Mouse (Mus musculus) hindbrain, embryonic 13.5 days (tissue): ENCODE measurements around the gene Crat. TPM values are rescaled to one million over a fixed set of nuclear protein-coding genes. Genes with fewer than 3 reads are reported as not detected.

ENCODE experiments used
- ATAC-seq: fragments of 200-750 bp; cut with Nextera tagmentation; 2 replicates; pipeline ENCODE4 v1.8.0; 2017; ENCODE audit warnings: moderate TSS enrichment; ENCODE audit not compliant: low FRiP score
- H3K27ac ChIP-seq: fragments of 300-500 bp; sonication (generic); 2 replicates; pipeline ENCODE4 v1.5.1; 2015; ENCODE audit warnings: inconsistent platforms, mild to moderate bottlenecking, moderate library complexity
- H3K27me3 ChIP-seq: fragments of 300-500 bp; sonication (generic); 2 replicates; pipeline ENCODE4 v1.6.1; 2015; ENCODE audit warnings: mild to moderate bottlenecking, inconsistent platforms
- H3K36me3 ChIP-seq: fragments of 300-500 bp; sonication (generic); 2 replicates; pipeline ENCODE4 v1.6.1; 2015; ENCODE audit warnings: mild to moderate bottlenecking, inconsistent platforms
- H3K4me1 ChIP-seq: fragments of 300-500 bp; sonication (generic); replicated peaks from 2 replicates; pipeline ENCODE4 v1.6.1; 2015; ENCODE audit warnings: inconsistent platforms
- H3K4me2 ChIP-seq: fragments of 300-500 bp; sonication (generic); 2 replicates; pipeline ENCODE4 v1.6.1; 2015; ENCODE audit warnings: inconsistent platforms, mild to moderate bottlenecking, moderate library complexity
- H3K4me3 ChIP-seq: fragments of 300-500 bp; sonication (generic); 2 replicates; pipeline ENCODE4 v1.5.1; 2015; ENCODE audit warnings: mild to moderate bottlenecking, inconsistent platforms
- H3K9ac ChIP-seq: fragments of 300-500 bp; sonication (generic); 2 replicates; pipeline ENCODE4 v1.6.1; 2015; ENCODE audit warnings: mild to moderate bottlenecking, inconsistent platforms
- H3K9me3 ChIP-seq: fragments of 300-500 bp; sonication (generic); 2 replicates; pipeline ENCODE4 v1.6.1; 2016; ENCODE audit warnings: inconsistent platforms
- WGBS: fragments of 180-500 bp; shearing (Covaris S2); methylation state at CpG from one replicate; pipeline ENCODE4 v1.1.7; 2015; 5-methylcytosine and 5-hydroxymethylcytosine counted together
- polyA plus RNA-seq: library from polyadenylated mRNA; unstranded; fragments of >200 nt; fragmentation: Nextera tagmentation; extraction: Ambion mirVana; gene quantifications from 2 replicates; pipeline ENCODE4 v1.2.1, GENCODE M21; 2015

The Crat gene
- polyA plus RNA-seq, 1 experiment from 2014 or later: 24.0 TPM

DNA sequence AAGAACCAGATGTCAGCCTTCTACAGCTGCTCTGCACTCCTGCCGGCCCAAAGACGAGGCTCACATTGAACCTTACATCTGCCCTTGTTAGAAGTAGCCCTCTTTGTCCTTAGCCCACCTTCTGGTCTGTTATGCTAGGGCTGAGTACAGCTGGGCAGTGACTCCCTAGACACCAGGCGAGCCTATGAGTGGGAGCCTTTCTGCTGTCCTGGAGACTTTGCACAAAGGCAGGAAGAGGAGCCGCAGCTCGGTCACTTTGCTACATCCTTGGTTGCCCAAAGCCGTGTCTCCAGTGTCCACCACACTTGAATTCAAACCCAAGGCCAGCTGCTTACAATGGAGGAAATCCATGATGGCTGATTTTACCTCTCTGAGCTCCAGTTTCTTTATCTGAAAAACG lies 32.8 kb upstream of the Crat start:
- Histone ChIP-seq H3K27me3 (no peaks in the 10 kb centered on the region), H3K4me2 (no peak overlapping the region), H3K4me1 (peaks cover 24% of the 10 kb centered on the region), H3K9me3 (no peaks in the 10 kb centered on the region; the same call in 1 of the 2 replicates), H3K9ac (no peak overlapping the region), H3K36me3 (peaks cover 60% of the 10 kb centered on the region), H3K4me3 (no peak overlapping the region), H3K27ac (no peak overlapping the region)
- ATAC-seq: no peak
- WGBS: 92% methylated on average over 7 of the region's 7 CpGs

DNA sequence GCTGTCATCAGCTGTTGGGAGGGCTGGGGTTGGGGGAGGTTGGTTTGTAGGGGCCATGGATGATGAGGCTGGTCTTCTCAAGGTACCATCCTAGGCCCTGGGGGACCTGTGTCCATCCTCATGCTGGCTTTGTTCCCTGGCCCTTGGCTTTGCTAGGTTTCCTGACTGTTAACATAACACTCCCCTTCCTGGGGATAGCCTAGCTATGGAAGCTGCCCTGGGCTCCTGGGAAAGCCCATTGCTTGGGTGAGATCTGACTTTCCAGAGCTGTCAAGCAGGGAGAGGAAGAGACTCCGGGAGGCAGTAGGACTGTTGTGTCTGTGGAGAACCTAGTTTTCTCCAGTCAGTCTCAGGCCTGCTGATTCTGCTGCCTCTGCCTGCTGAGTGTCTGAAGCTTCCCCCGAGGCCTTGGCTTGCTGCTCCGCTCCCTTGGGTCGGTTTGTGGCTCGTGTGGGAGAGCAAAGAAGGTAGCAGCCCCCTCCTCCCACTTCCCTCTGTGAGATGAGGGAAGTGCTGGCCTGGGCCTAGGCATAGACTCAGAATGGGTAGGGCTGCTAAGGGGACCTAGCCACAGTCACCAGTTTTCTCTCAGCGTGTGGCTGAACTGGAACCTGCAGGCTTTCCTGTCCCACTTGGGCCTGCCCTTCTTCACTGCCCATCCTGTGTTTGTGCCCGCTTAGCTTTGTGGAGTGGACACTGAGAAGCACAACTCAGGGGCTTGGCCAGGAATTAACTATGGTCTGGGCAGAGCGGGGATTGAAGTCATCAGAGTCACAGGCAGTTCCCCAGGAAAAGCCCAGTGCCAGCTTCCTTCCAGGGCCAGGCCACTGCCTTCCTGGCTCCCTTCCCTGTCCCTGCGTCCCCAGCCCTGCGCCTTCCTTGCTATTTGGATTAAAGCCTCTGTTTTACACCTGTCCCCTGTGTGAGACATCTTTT lies 31.5 kb upstream of the Crat start:
- Histone ChIP-seq H3K27ac (peak overlapping the region; percentile 35; the same call in 1 of the 2 replicates), H3K9me3 (no peaks in the 10 kb centered on the region; the same call in 1 of the 2 replicates), H3K4me2 (no peak overlapping the region), H3K36me3 (peaks cover 64% of the 10 kb centered on the region), H3K9ac (no peak overlapping the region), H3K27me3 (no peaks in the 10 kb centered on the region), H3K4me1 (peaks cover 36% of the 10 kb centered on the region), H3K4me3 (no peak overlapping the region)
- no peak for ATAC-seq
- WGBS: 84% methylated on average over 10 of the region's 10 CpGs

DNA sequence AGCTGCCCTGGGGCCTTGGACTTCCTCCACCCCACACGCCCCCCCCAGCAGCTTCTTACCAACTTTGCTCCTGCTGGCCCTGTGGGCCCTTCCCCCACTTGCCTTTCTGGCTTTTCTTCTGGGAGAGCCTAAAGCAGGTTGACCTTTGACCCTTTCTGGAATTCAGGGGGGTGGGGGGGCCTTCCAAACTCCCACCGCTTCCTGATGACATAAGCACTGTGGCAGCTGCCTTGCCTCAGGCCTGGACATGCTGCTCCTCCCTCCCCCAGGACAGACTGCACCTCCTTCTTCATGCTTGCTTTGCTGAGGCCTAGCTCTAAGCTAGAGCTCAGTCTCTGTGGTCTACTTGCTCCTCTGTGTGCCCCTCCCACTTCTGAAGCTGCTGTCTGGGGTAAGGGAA lies 29.7 kb upstream of the Crat start:
- no peaks in the 10 kb centered on the region; the same call in 1 of the 2 replicates for H3K9me3 ChIP-seq
- no peak overlapping the region; the same call in 1 of the 2 replicates for H3K9ac ChIP-seq
- H3K36me3 ChIP-seq: peaks cover 61% of the 10 kb centered on the region
- no peak for ATAC-seq
- H3K27me3 ChIP-seq: no peaks in the 10 kb centered on the region
- H3K4me2 ChIP-seq: no peak overlapping the region
- H3K4me3 ChIP-seq: no peak overlapping the region
- H3K4me1 ChIP-seq: peaks cover 55% of the 10 kb centered on the region
- 23% methylated on average over 2 of the region's 2 CpGs for whole genome bisulfite sequencing
- peak overlapping the region; percentile 55 for H3K27ac ChIP-seq

DNA sequence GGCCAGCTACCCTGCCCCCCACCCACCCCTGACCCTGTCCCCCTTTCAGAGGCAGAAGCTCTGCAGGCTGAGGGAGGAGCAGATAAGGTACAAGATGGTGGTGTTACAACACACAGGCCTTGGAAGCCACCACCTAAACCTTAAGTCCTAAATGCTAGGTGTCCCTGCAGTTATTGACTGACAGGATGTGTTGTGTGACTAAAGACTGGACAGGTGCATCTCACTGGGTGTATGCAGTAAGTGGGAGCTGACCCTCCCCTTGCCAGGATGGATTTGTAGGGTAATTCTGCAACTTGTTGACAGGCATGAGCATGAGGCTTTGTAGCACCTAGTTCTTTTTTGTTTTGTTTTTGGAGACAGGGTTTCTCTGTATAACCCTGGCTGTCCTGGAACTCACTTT lies 28.8 kb upstream of the Crat start:
- no peak overlapping the region for H3K4me2 ChIP-seq
- peaks cover 62% of the 10 kb centered on the region for H3K4me1 ChIP-seq
- H3K27me3 ChIP-seq: no peaks in the 10 kb centered on the region
- peak overlapping the region; percentile 94; the same call in 1 of the 2 replicates for H3K27ac ChIP-seq
- H3K9ac ChIP-seq: 0 out of 2 replicates have a peak overlapping the region, but pooled peaks have one; percentile 15
- no peaks in the 10 kb centered on the region for H3K9me3 ChIP-seq
- H3K36me3 ChIP-seq: peaks cover 58% of the 10 kb centered on the region
- no peak overlapping the region for H3K4me3 ChIP-seq
- no peak for ATAC-seq

GRCm38 (mm10) chr2:30444006-30444405 lies 28.4 kb upstream of the Crat start:
- Histone ChIP-seq H3K27me3 (no peaks in the 10 kb centered on the region), H3K4me1 (peaks cover 62% of the 10 kb centered on the region), H3K4me3 (no peak overlapping the region), H3K9ac (0 out of 2 replicates have a peak overlapping the region, but pooled peaks have one; percentile 15), H3K36me3 (peaks cover 58% of the 10 kb centered on the region), H3K27ac (peak overlapping the region; percentile 94), H3K9me3 (no peaks in the 10 kb centered on the region), H3K4me2 (no peak overlapping the region)
- ATAC-seq: no peak
- WGBS: 77% methylated on average over 5 of the region's 5 CpGs

- no peak for ATAC-seq
- H3K36me3 ChIP-seq: peaks cover 61% of the 10 kb centered on the region
- H3K27ac ChIP-seq: peak overlapping the region; percentile 94
- 81% methylated on average over 4 of the region's 4 CpGs for WGBS
- peaks cover 62% of the 10 kb centered on the region for H3K4me1 ChIP-seq
- no peaks in the 10 kb centered on the region for H3K9me3 ChIP-seq
- no peak overlapping the region for H3K4me2 ChIP-seq
- H3K4me3 ChIP-seq: no peak overlapping the region
- peak overlapping the region; percentile 59 for H3K9ac ChIP-seq
- H3K27me3 ChIP-seq: no peaks in the 10 kb centered on the region
Observed at GRCm38 (mm10) chr2:30443281-30443680, 27.7 kb upstream of the Crat start.

DNA sequence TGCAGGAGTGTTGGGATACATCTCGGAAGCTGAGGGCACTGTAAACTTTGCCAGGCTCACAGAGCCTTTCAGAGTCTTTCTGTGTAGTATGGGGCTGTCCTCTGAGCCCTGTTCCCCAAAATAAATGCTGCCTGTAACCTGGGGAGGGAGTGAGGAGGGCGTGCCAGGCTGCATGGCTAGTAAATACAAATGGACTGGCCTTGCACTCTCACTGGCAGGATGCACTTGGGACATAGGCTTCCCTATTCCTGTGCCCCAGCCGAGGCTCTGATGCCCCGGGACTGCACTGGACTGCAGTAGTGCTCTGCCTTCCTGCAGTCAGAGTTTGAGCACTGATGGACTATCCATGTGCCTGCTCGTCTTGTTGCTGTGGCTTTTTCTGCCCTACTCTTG lies 26.9 kb upstream of the Crat start:
- Histone ChIP-seq H3K9me3 (no peaks in the 10 kb centered on the region), H3K4me1 (peaks cover 62% of the 10 kb centered on the region), H3K27me3 (no peaks in the 10 kb centered on the region), H3K36me3 (peaks cover 61% of the 10 kb centered on the region), H3K4me3 (no peak overlapping the region), H3K27ac (peak overlapping the region; percentile 94), H3K9ac (peak overlapping the region; percentile 59), H3K4me2 (peak overlapping the region; percentile 36)
- 47% methylated on average over 5 of the region's 5 CpGs for WGBS
- peak; percentile 2; the same call in 1 of the 2 replicates for ATAC-seq

DNA sequence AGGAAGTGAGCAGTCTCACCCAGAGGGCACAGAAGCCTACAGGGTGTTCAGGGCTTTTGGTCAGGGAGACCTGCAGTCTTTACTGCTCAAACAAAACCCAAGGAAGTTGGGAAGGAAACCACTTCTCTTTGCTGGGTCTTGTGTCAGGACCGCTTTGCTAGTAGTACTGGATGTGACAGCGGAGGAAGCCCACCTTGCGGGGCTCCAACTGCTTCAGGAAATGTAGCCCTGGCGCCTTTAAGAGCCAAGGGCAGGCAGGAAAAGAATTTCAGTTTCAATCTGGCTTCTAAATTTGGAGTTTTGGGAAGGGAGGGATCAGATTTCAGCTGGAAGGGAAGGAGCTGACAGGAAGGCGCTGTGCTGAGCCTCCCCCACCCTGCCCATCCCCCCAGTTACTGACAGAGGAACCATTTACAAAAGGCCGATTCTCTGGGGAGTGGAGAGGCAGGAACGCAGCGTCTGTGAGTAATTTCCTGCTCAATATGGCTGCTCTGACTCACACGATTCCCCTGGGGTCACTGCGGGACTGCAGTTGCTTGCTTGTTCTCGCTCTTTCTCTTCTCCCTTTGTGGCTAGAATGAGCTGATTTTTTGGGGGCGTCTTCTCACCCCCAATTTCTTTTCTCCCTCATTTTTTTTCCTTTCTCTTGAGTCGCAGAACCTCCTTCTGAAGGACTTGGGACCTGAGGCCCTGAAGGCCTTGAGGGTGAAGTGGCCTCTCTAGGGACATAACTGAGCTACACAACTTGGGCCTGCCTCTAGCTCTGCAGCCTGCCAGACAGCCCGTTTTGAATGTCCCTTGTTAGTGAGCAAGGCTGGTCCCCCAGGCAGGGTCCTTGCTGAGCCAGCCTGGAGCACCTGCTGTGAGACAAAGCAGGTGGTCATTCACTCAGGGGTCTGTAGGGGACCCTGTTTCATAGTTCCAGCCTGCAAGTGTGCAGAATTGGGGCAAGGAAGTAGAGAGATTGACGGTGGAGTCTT lies 26.2 kb upstream of the Crat start:
- ATAC-seq: peak; percentile 72
- 4% methylated on average over 15 of the region's 15 CpGs for WGBS
- H3K27ac ChIP-seq: peak overlapping the region; percentile 94
- no peaks in the 10 kb centered on the region for H3K9me3 ChIP-seq
- peaks cover 62% of the 10 kb centered on the region for H3K4me1 ChIP-seq
- H3K9ac ChIP-seq: peak overlapping the region; percentile 59
- H3K4me2 ChIP-seq: peak overlapping the region; percentile 36
- H3K4me3 ChIP-seq: no peak overlapping the region
- H3K27me3 ChIP-seq: no peaks in the 10 kb centered on the region
- peaks cover 61% of the 10 kb centered on the region for H3K36me3 ChIP-seq

- Histone ChIP-seq H3K36me3 (peaks cover 58% of the 10 kb centered on the region), H3K4me1 (peaks cover 62% of the 10 kb centered on the region)
Observed at GRCm38 (mm10) chr2:30440701-30441517, 25.3 kb upstream of the Crat start.

DNA sequence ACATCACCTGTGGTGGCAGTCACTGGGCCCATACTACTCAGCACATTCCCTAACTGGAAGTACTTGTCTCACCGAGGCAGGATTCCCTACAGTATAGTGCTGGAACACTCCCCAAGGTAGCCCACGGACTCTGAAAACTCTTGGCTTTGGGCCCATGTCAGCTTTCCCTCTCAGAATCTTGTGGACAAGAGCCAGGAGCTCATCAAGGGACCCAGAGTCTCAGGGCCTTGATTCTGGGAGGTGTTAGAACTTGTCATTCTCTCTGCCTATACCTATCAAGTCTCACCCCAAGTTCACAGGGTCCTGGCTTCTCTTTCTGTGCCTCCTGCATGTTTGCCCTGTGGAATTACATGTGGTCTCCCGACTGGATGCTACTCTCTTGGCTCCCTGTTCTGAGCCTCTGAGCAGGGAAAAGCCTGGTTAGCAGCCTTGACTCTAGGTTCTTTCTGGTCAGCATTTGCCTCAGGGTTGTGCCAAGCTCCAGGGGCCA lies 24.6 kb upstream of the Crat start:
- ATAC-seq: no peak
- Histone ChIP-seq H3K36me3 (peaks cover 54% of the 10 kb centered on the region), H3K27me3 (no peaks in the 10 kb centered on the region), H3K4me2 (no peak overlapping the region), H3K4me3 (no peak overlapping the region), H3K9ac (peak overlapping the region; percentile 31; the same call in 1 of the 2 replicates), H3K9me3 (no peaks in the 10 kb centered on the region), H3K27ac (peak overlapping the region; percentile 94), H3K4me1 (peaks cover 56% of the 10 kb centered on the region)
- WGBS: 56% methylated on average over 3 of the region's 3 CpGs

More at GRCm38 (mm10) chr2:30440701-30441517, 25.3 kb upstream of the Crat start:
- no peaks in the 10 kb centered on the region for H3K27me3 ChIP-seq
- 19% methylated on average over 12 of the region's 12 CpGs for WGBS
- no peaks in the 10 kb centered on the region for H3K9me3 ChIP-seq
- H3K27ac ChIP-seq: peak overlapping the region; percentile 94
- H3K4me2 ChIP-seq: peak overlapping the region; percentile 36
- H3K4me3 ChIP-seq: no peak overlapping the region
- H3K9ac ChIP-seq: peak overlapping the region; percentile 59
- 0 out of 2 replicates have a peak, but pooled peaks have one; percentile 14 for ATAC-seq

DNA sequence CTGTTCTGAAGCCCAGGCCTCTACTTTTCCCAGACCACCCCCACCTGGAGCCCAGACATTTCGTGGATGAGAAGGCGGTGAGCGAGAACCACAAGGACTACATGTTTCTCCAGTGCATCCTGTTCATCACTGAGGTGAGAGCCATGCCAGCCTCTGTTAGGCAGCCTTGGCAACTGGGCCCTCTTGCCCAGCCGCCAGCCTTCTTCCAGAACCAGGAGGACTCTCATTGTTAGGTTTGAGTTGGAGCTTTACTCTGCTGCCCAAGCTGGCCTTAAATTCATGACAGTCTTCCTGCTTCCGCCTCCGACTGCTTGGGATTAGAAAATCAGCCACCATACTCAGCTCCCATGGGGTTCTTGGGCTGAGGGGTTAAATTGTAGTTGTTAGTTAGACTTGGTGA lies 24.0 kb upstream of the Crat start:
- Histone ChIP-seq H3K9ac (no peak overlapping the region), H3K4me2 (no peak overlapping the region), H3K9me3 (no peaks in the 10 kb centered on the region), H3K36me3 (peaks cover 53% of the 10 kb centered on the region), H3K4me1 (peaks cover 50% of the 10 kb centered on the region), H3K27ac (peak overlapping the region; percentile 94), H3K4me3 (no peak overlapping the region), H3K27me3 (no peaks in the 10 kb centered on the region)
- 96% methylated on average over 6 of the region's 6 CpGs for WGBS
- ATAC-seq: no peak
